ENCODE assay signal across 18 mouse cellular contexts in the genomic region with DNA sequence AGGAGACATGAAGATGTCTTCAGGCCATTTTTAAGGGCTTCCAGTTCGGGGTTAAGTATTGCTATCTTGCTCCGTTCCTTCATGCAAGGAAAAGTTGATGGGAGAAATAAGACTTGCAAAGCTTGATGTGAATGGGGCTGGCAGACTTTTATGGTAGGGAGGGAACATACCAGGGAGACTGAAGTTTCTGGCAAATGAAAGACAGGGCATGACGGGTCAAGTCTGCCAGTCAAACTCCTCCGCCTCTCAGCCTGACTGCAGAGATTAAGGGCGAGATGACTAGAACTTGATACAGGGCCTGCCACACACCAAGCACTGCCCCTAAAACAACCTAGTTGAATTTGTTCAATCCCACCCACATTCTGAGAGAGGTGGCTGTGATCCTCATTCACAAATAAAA.
DNase-seq lines count a peak whose midpoint lies in the region; ATAC-seq and TF ChIP-seq lines count a peak whose summit lies in the region.
"Had no signal": no experiment of that assay in that cellular context is flagged by ENCODE, and none has a peak within 500 bp of the region (broad histone marks: within the 10 kb centered on the region; RNA-seq: fewer than 3 reads in every experiment).

No protein-coding gene starts in this region.

- no peak for TF ChIP-seq EP300 in stomach, postnatal 0 days (optimal IDR thresholded peaks at IDR 0.05)

- H3K9ac ChIP-seq in heart, embryonic 13.5 days = peak overlapping the region; percentile 16
- no peak overlapping the region for H3K9ac ChIP-seq in kidney, postnatal 0 days (ENCODE audit: low read depth, low read length)
- no peak overlapping the region for H3K9ac ChIP-seq in stomach, postnatal 0 days (ENCODE audit: low read length)
- H3K9ac ChIP-seq: embryonic facial prominence, embryonic 13.5 days; forebrain, postnatal 0 days; lung, embryonic 14.5 days; midbrain, embryonic 13.5 days; neural tube, embryonic 13.5 days had no signal

- TF ChIP-seq POLR2A in cerebellum, adult 2 months (IDR thresholded peaks at IDR 0.05; ENCODE audit: borderline replicate concordance, insufficient read depth, low read length) = no peak

- ATAC-seq in heart, embryonic 13.5 days (ENCODE audit: extremely low read depth, insufficient number of reproducible peaks, low FRiP score, low TSS enrichment) = no peak
- no peak for ATAC-seq in kidney, postnatal 0 days (replicated peaks; ENCODE audit: low FRiP score, low read depth)
- no peak for ATAC-seq in stomach, postnatal 0 days (ENCODE audit: low FRiP score, low TSS enrichment)
- ATAC-seq: forebrain, postnatal 0 days; midbrain, embryonic 13.5 days had no signal

- intact Hi-C loops in heart, postnatal 36 days (cut with DNase I) = loop anchor here (5.0 kb wide), 1 partner anchor 200 kb away; no protein-coding TSS in a partner anchor

- H3K27me3 ChIP-seq in heart, embryonic 13.5 days (replicated peaks) = no peaks in the 10 kb centered on the region
- no peaks in the 10 kb centered on the region for H3K27me3 ChIP-seq in kidney, postnatal 0 days (ENCODE audit: insufficient read depth, low read length)
- H3K27me3 ChIP-seq in embryonic facial prominence, embryonic 10.5 days (replicated peaks; ENCODE audit: low read depth, poor library complexity, severe bottlenecking) = peaks cover 6% of the 10 kb centered on the region; the same call in 1 of the 2 replicates
- H3K27me3 ChIP-seq in stomach, postnatal 0 days (ENCODE audit: control insufficient read depth, insufficient read depth, low read length) = no peaks in the 10 kb centered on the region
- H3K27me3 ChIP-seq in cerebellum, adult 2 months (ENCODE audit: control insufficient read depth, insufficient read depth, low read length) = no peaks in the 10 kb centered on the region
- H3K27me3 ChIP-seq: midbrain, embryonic 13.5 days had no signal

- H3K9me3 ChIP-seq in heart, embryonic 13.5 days = no peaks in the 10 kb centered on the region
- H3K9me3 ChIP-seq in kidney, postnatal 0 days (replicated peaks; ENCODE audit: low read length) = no peaks in the 10 kb centered on the region
- H3K9me3 ChIP-seq in embryonic facial prominence, embryonic 10.5 days = no peaks in the 10 kb centered on the region
- H3K9me3 ChIP-seq in stomach, postnatal 0 days (ENCODE audit: control insufficient read depth, low read length) = no peaks in the 10 kb centered on the region
- H3K9me3 ChIP-seq: embryonic facial prominence, embryonic 13.5 days; midbrain, embryonic 13.5 days; neural tube, embryonic 13.5 days had no signal

- no peak overlapping the region for H3K4me2 ChIP-seq in heart, embryonic 13.5 days
- no peak overlapping the region for H3K4me2 ChIP-seq in kidney, postnatal 0 days (ENCODE audit: low read length)
- no peak overlapping the region for H3K4me2 ChIP-seq in stomach, postnatal 0 days (replicated peaks; ENCODE audit: low read depth)
- H3K4me2 ChIP-seq: embryonic facial prominence, embryonic 13.5 days; liver, embryonic 11.5 days; lung, embryonic 14.5 days; midbrain, embryonic 13.5 days; neural tube, embryonic 13.5 days had no signal

- 45% methylated on average over 5 of the region's 5 CpGs for WGBS in heart, embryonic 13.5 days
- 53% methylated on average over 5 of the region's 5 CpGs for WGBS in kidney, postnatal 0 days
- WGBS in embryonic facial prominence, embryonic 10.5 days = 65% methylated on average over 5 of the region's 5 CpGs
- WGBS in stomach, postnatal 0 days = 71% methylated on average over 5 of the region's 5 CpGs
- WGBS in cerebellum, adult 2 months = 86% methylated on average over 5 of the region's 5 CpGs

- H3K36me3 ChIP-seq in heart, embryonic 13.5 days = no peaks in the 10 kb centered on the region
- H3K36me3 ChIP-seq in kidney, postnatal 0 days (ENCODE audit: insufficient read depth, low read length) = no peaks in the 10 kb centered on the region
- no peaks in the 10 kb centered on the region for H3K36me3 ChIP-seq in embryonic facial prominence, embryonic 10.5 days (replicated peaks)
- no peaks in the 10 kb centered on the region for H3K36me3 ChIP-seq in stomach, postnatal 0 days (ENCODE audit: control insufficient read depth, insufficient read depth, low read length)
- H3K36me3 ChIP-seq: embryonic facial prominence, embryonic 13.5 days; midbrain, embryonic 13.5 days; neural tube, embryonic 13.5 days had no signal

- H3K4me1 ChIP-seq in heart, embryonic 13.5 days = peaks cover 71% of the 10 kb centered on the region
- no peaks in the 10 kb centered on the region; the same call in 1 of the 2 replicates for H3K4me1 ChIP-seq in kidney, postnatal 0 days (replicated peaks; ENCODE audit: insufficient read depth, low read length)
- H3K4me1 ChIP-seq in embryonic facial prominence, embryonic 10.5 days = peaks cover 59% of the 10 kb centered on the region
- H3K4me1 ChIP-seq in stomach, postnatal 0 days (replicated peaks; ENCODE audit: control insufficient read depth, insufficient read depth) = no peaks in the 10 kb centered on the region
- peaks cover 12% of the 10 kb centered on the region for H3K4me1 ChIP-seq in cerebellum, adult 2 months (ENCODE audit: control insufficient read depth, insufficient read depth, low read length)

- no peak for TF ChIP-seq CTCF in kidney, postnatal 0 days (IDR thresholded peaks at IDR 0.05; ENCODE audit: low read depth)
- TF ChIP-seq CTCF in stomach, postnatal 0 days (IDR thresholded peaks at IDR 0.05; ENCODE audit: low read depth) = no peak
- TF ChIP-seq CTCF in cerebellum, adult 2 months (IDR thresholded peaks at IDR 0.05; ENCODE audit: borderline replicate concordance, insufficient read depth, low read depth, low read length) = no peak

- H3K27ac ChIP-seq in heart, embryonic 13.5 days (replicated peaks) = peak overlapping the region; percentile 66
- no peak overlapping the region for H3K27ac ChIP-seq in kidney, postnatal 0 days
- peak overlapping the region; percentile 25; the same call in 1 of the 2 replicates for H3K27ac ChIP-seq in embryonic facial prominence, embryonic 10.5 days (replicated peaks)
- H3K27ac ChIP-seq in stomach, postnatal 0 days (replicated peaks) = peak overlapping the region; percentile 56
- no peak overlapping the region for H3K27ac ChIP-seq in cerebellum, adult 2 months (ENCODE audit: insufficient read depth, low read length)
- H3K27ac ChIP-seq: embryonic facial prominence, embryonic 13.5 days; midbrain, embryonic 13.5 days; neural tube, embryonic 13.5 days had no signal

- DNase-seq in heart, postnatal 36 days = no peak
- DNase-seq in kidney, postnatal 0 days (ENCODE audit: low spot score) = peak; percentile 73
- DNase-seq in kidney, postnatal 25 days = no peak
- no peak for DNase-seq in embryonic facial prominence, embryonic 10.5 days (ENCODE audit: low spot score)
- DNase-seq in stomach, postnatal 0 days (ENCODE audit: low spot score) = no peak
- no peak for DNase-seq in cerebellum, adult 2 months
- DNase-seq: adrenal gland, adult 8-10 months; cerebellum, postnatal 10 days; forebrain, postnatal 0 days; gastrocnemius, postnatal 36 days; kidney, adult 18-20 months; thymus, postnatal 36 days had no signal

- no peak overlapping the region for H3K4me3 ChIP-seq in heart, embryonic 13.5 days
- no peak overlapping the region for H3K4me3 ChIP-seq in kidney, postnatal 0 days (replicated peaks; ENCODE audit: low read depth, low read length)
- H3K4me3 ChIP-seq in embryonic facial prominence, embryonic 10.5 days = no peak overlapping the region
- H3K4me3 ChIP-seq in stomach, postnatal 0 days (ENCODE audit: low read depth, low read length) = no peak overlapping the region
- H3K4me3 ChIP-seq in cerebellum, adult 2 months (replicated peaks; ENCODE audit: insufficient read depth, low read depth, low read length) = no peak overlapping the region
- H3K4me3 ChIP-seq: embryonic facial prominence, embryonic 13.5 days; midbrain, embryonic 13.5 days; neural tube, embryonic 13.5 days had no signal

Comparison
In these comparisons a context has a peak if more than half of its experiments do, and no peak if none do; other contexts are left out.
1. H3K27ac ChIP-seq: peak in heart, embryonic 13.5 days (single experiment), embryonic facial prominence, embryonic 10.5 days (single experiment) and stomach, postnatal 0 days (single experiment); none in kidney, postnatal 0 days (single experiment) and cerebellum, adult 2 months (single experiment).